Mouse (Mus musculus) lung, embryonic 14.5 days (tissue): ENCODE data around the gene Borcs6. TPM values are rescaled to one million over a fixed set of nuclear protein-coding genes. Genes with fewer than 3 reads are reported as not detected.
A peak's percentile ranks its signal among the peaks of the same experiment; 100 is the strongest.

ENCODE experiments used
- ATAC-seq: fragments of 200-750 bp; cut with Nextera tagmentation; 2 replicates; pipeline ENCODE4 v1.8.0; 2017; ENCODE audit warnings: mild to moderate bottlenecking, moderate TSS enrichment, moderate library complexity; ENCODE audit not compliant: insufficient read depth
- DNase-seq: peaks from one replicate; pipeline ENCODE4 v3.0.0-alpha.2; 2015
- H3K27ac ChIP-seq: fragments of 300-500 bp; sonication (generic); 2 replicates; pipeline ENCODE4 v1.5.1; 2014; ENCODE audit warnings: low read depth, mild to moderate bottlenecking, moderate library complexity
- H3K27me3 ChIP-seq: fragments of 300-500 bp; sonication (generic); 2 replicates; pipeline ENCODE4 v1.6.1; 2014; ENCODE audit warnings: low read length, control low read depth; ENCODE audit not compliant: insufficient read depth
- H3K36me3 ChIP-seq: fragments of 300-500 bp; sonication (generic); 2 replicates; pipeline ENCODE4 v1.6.1; 2014; ENCODE audit warnings: control low read depth; ENCODE audit not compliant: insufficient read depth
- H3K4me1 ChIP-seq: fragments of 300-500 bp; sonication (generic); 2 replicates; pipeline ENCODE4 v1.6.1; 2014; ENCODE audit warnings: antibody characterized with exemption, control low read depth; ENCODE audit not compliant: insufficient read depth
- H3K4me2 ChIP-seq: fragments of 300-500 bp; sonication (generic); 2 replicates; pipeline ENCODE4 v1.6.1; 2014; ENCODE audit warnings: mild to moderate bottlenecking
- H3K4me3 ChIP-seq: fragments of 300-500 bp; sonication (generic); 2 replicates; pipeline ENCODE4 v1.5.1; 2014; ENCODE audit warnings: low read depth, low read length
- H3K9ac ChIP-seq: fragments of 300-500 bp; sonication (generic); 2 replicates; pipeline ENCODE4 v1.6.1; 2014
- H3K9me3 ChIP-seq: fragments of 300-500 bp; sonication (generic); 2 replicates; pipeline ENCODE4 v1.6.1; 2016; ENCODE audit warnings: low read depth, low read length, control low read depth
- CTCF ChIP-seq: IDR thresholded peaks from 2 replicates; pipeline ENCODE4 v1.5.1; 2016; ENCODE audit warnings: antibody characterized with exemption, low read depth
- WGBS: fragments of 180-500 bp; shearing (Covaris S2); extraction: QIAGEN DNeasy Blood & Tissue Kit; methylation state at CpG from one replicate; pipeline ENCODE4 v1.1.7; 2014; 5-methylcytosine and 5-hydroxymethylcytosine counted together
- polyA plus RNA-seq: library from polyadenylated mRNA; unstranded; fragments of >200 nt; fragmentation: Nextera tagmentation; extraction: Ambion mirVana; gene quantifications from 2 replicates; pipeline ENCODE4 v1.2.1, GENCODE M21; 2014

Gene Borcs6
- polyA plus RNA-seq, 1 experiment from 2014 or later = 9.5 TPM

DNA sequence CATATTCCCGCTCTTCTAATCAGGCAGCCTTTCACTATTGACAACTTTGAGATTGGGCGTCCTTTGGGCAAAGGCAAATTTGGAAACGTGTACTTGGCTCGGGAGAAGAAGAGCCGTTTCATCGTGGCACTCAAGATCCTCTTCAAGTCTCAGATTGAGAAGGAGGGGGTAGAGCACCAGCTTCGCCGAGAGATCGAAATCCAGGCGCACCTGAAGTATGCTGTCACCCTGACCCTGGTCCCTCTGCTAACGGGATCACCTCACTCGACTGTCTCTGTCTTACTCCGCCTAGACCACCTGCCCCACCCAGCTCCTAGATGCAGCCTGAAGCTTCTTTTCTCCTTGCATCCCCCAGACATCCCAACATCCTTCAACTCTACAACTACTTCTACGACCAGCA lies 11.4 kb upstream of the Borcs6 start:
- Histone ChIP-seq H3K4me2 (0 out of 2 replicates have a peak overlapping the region, but pooled peaks have one; percentile 91), H3K9ac (no peak overlapping the region), H3K9me3 (no peaks in the 10 kb centered on the region), H3K36me3 (peaks cover 53% of the 10 kb centered on the region), H3K27me3 (no peaks in the 10 kb centered on the region), H3K4me1 (peaks cover 13% of the 10 kb centered on the region), H3K27ac (no peak overlapping the region), H3K4me3 (peak overlapping the region; percentile 9; the same call in 1 of the 2 replicates)
- ATAC-seq (no peak), DNase-seq (no peak)
- no peak for TF ChIP-seq CTCF
- 86% methylated on average over 14 of the region's 14 CpGs for whole genome bisulfite sequencing

DNA sequence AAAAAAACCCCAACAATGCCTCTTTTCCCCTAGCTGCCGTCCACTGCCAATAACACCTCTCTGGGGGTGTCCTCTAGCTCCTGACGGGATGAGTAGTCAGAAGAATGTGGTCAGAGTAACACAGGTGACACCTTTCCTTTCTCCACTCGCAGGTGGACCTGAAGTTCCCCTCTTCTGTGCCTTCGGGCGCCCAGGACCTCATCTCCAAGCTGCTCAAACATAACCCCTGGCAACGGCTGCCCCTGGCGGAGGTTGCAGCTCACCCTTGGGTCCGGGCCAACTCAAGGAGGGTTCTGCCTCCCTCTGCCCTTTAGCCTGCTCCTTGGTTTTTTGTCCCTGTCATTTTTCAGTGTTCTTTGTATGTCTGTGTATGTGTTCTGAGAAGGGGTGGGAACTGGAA lies 8.8 kb upstream of the Borcs6 start:
- TF ChIP-seq CTCF = no peak
- WGBS = 87% methylated on average over 8 of the region's 8 CpGs
- Histone ChIP-seq H3K27ac (no peak overlapping the region), H3K9ac (no peak overlapping the region), H3K27me3 (no peaks in the 10 kb centered on the region), H3K4me3 (no peak overlapping the region), H3K9me3 (no peaks in the 10 kb centered on the region), H3K36me3 (peaks cover 66% of the 10 kb centered on the region), H3K4me2 (no peak overlapping the region), H3K4me1 (peaks cover 13% of the 10 kb centered on the region)
- no peak for ATAC-seq
- no peak for DNase-seq

DNA sequence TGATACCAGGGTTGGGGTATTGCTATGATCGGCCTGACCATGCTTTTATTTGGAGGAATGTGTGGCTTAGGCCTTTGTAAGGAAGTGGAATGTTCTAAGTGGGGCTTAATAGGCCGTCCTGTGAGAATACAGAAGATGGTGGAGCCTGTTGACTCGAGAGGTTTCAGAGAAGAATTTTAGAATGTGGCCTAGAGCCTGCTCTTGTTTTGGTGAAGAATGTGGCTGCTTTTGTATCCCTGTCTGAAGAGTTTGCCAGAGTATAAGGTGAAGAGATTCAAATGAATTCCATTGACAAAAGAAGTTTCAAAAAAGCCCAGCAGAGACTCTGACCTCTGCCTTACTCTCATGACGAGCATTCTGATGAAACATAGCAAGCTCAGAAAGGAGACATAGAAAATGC lies 7.7 kb upstream of the Borcs6 start:
- Histone ChIP-seq H3K9ac (no peak overlapping the region), H3K36me3 (peaks cover 66% of the 10 kb centered on the region), H3K9me3 (no peaks in the 10 kb centered on the region), H3K27ac (no peak overlapping the region), H3K27me3 (no peaks in the 10 kb centered on the region), H3K4me2 (no peak overlapping the region), H3K4me1 (peaks cover 10% of the 10 kb centered on the region), H3K4me3 (no peak overlapping the region)
- WGBS = 76% methylated on average over 4 of the region's 4 CpGs
- TF ChIP-seq CTCF = no peak
- DNase-seq = no peak
- ATAC-seq = no peak

DNA sequence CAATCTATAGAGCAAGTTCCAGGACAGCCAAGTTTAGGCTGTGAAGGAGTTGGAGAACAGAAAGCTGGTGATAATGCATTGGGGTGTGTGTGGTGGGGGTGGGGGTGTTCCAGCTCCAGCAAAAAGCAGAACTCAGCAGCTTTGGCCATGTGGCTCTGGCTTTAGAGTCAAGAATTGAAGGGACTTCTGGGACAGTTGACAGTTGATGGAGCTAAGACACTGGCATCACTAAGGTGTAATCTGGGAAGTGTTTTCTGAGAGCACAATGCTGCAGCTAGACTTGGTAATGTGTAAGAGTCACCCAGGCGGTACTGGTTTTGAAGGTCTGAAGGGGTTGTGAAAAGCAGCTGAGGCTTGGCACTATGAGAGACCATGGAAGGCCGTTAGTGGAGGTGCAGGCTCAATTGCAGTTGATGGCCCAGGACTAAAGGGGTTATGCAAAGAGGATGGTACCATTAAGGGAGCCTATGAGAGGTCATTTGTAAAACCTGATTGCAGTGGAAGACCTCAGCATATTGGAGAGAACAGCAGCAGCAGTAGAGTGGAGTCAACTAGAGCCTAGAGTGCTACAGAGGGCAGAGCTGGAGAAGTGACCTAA lies 6.6 kb upstream of the Borcs6 start:
- Histone ChIP-seq H3K9ac (no peak overlapping the region), H3K27me3 (no peaks in the 10 kb centered on the region), H3K4me1 (no peaks in the 10 kb centered on the region; the same call in 1 of the 2 replicates), H3K9me3 (no peaks in the 10 kb centered on the region), H3K27ac (no peak overlapping the region), H3K36me3 (peaks cover 59% of the 10 kb centered on the region), H3K4me3 (no peak overlapping the region), H3K4me2 (no peak overlapping the region)
- DNase-seq = no peak
- WGBS = 96% methylated on average over 2 of the region's 2 CpGs
- TF ChIP-seq CTCF = no peak
- ATAC-seq = no peak

DNA sequence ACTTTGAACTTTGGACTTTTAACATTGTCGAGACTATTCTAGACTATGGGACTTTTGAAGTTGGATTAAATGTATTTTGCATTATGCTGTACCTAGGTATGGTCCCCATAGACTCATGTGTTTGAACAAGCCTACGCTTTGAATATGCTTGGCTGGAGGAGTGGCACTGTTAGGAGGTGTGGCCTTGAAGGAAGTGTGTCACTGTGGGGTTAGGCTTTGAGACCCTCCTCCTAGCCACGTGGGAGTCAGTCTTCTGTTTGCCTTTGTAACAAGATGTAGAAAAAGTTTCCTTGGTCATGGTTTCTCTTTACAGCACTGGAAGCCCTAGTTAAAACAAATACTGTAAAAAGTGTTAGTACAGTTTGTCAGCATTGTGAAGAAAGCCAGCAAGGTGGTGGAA lies 5.7 kb upstream of the Borcs6 start:
- Histone ChIP-seq H3K4me3 (no peak overlapping the region), H3K36me3 (peaks cover 50% of the 10 kb centered on the region), H3K27ac (no peak overlapping the region), H3K9me3 (no peaks in the 10 kb centered on the region), H3K4me2 (no peak overlapping the region), H3K4me1 (peaks cover 4% of the 10 kb centered on the region; the same call in 1 of the 2 replicates), H3K27me3 (no peaks in the 10 kb centered on the region), H3K9ac (no peak overlapping the region)
- no peak for ATAC-seq
- 64% methylated on average over 3 of the region's 3 CpGs for WGBS
- TF ChIP-seq CTCF = no peak
- no peak for DNase-seq

DNA sequence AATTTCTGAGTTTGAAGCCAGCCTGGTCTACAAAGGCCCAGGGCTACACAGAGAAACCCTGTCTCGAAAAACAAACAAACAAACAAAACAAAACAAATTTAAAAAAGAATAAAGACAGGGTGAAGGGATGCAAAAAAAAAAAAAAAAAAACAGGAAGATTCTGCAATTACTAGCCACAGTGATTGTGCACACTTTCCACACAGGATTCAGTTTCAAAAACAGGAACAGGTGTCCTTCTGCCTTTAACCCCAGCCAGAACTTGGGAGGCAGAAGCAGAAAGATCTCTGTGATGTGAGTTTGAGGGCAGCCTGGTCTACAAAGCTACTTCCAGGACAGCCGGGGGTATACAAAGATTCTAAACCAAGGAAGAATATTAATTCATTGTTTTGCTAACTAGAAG lies 1.3 kb upstream of the Borcs6 start:
- no peak for ATAC-seq

DNA sequence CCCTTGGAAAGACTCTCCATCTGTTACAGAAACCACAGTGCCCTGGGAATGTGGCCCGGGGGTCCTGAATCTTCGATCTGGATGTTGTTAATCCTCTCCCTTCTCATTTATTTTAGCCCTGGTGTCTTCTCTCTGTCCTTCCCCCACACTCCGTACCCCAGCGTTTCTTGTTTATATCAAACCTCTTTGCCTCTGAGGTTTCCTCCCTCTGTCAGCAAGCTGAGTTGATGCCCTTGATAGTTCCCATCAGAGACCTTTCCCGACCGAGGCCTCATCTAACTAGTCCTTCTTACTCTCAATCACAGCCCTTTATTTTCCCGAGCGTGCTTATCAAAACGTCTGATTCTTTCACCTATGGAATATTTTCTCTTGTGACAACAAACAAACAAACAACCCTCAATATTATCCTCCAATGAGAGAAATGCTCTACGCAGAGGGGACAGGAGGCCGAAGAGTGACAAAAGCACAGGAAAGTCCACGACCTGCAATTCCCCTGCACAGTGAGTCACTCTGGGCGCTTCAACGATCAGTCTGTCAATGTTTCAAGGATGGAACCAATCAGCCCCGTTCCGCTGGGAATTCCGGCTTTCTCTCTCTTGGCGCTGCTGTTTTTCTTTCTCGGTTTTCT lies 674 bp upstream of the Borcs6 start:
- Histone ChIP-seq H3K4me2 (peak overlapping the region; percentile 94), H3K4me1 (peaks cover 10% of the 10 kb centered on the region), H3K9me3 (no peaks in the 10 kb centered on the region), H3K9ac (peak overlapping the region; percentile 66), H3K36me3 (0 out of 2 replicates have a peak, but pooled peaks cover 7% of the 10 kb centered on the region), H3K4me3 (peak overlapping the region; percentile 85), H3K27ac (peak overlapping the region; percentile 84), H3K27me3 (no peaks in the 10 kb centered on the region)
- ATAC-seq = 0 out of 2 replicates have a peak, but pooled peaks have one; percentile 5
- DNase-seq = no peak
- WGBS = 2% methylated on average over 19 of the region's 19 CpGs
- no peak for TF ChIP-seq CTCF

More for the DNA sequence above, 1.3 kb upstream of the Borcs6 start:
- H3K4me2 ChIP-seq = peak overlapping the region; percentile 94
- peak overlapping the region; percentile 66 for H3K9ac ChIP-seq
- 76% methylated on average over 2 of the region's 2 CpGs for WGBS
- DNase-seq = no peak
- H3K36me3 ChIP-seq = peaks cover 11% of the 10 kb centered on the region; the same call in 1 of the 2 replicates
- no peak for TF ChIP-seq CTCF
- no peaks in the 10 kb centered on the region for H3K9me3 ChIP-seq
- peaks cover 10% of the 10 kb centered on the region for H3K4me1 ChIP-seq
- H3K27ac ChIP-seq = peak overlapping the region; percentile 84
- peak overlapping the region; percentile 85 for H3K4me3 ChIP-seq
- no peaks in the 10 kb centered on the region for H3K27me3 ChIP-seq
